Mouse (Mus musculus) activated CD4-positive, CD25-positive, alpha-beta regulatory T cell, adult 4 months (primary cell): Measurements from ENCODE around the gene Vmn1r159. TPM values are rescaled to one million over a fixed set of nuclear protein-coding genes. Genes with fewer than 3 reads are reported as not detected.
"Not testable (repeated sequence)": the region's sequence is repeated elsewhere in the genome, so short reads cannot be mapped to it uniquely, and the experiment has no call there.

Source experiments
- ATAC-seq: one replicate; pipeline ENCODE4 v1.8.0; 2017
- polyA plus RNA-seq, 2 experiments: library from polyadenylated mRNA; unstranded; fragments of 100-300 nt; shearing (Covaris generic); gene quantifications; one replicate each; pipeline ENCODE4 v1.2.1; 2017

Vmn1r159 gene
- polyA plus RNA-seq: not detected

GRCm38 (mm10) chr7:22843505-22843904, at the start of gene Vmn1r159:
TSS of gene Vmn1r159 (minus strand) at chr7:22843605.
- ATAC-seq: not testable (repeated sequence)

GRCm38 (mm10) chr7:22870924-22871323, 27.5 kb upstream of the Vmn1r159 start, which contains the start of gene Vmn1r160:
TSS of gene Vmn1r160 (plus strand) at chr7:22871224.
- not testable (repeated sequence) for ATAC-seq

Other genes starting within 250 kb of the Vmn1r159 start
- not detected for gene Vmn1r155, start 185.6 kb downstream of the Vmn1r159 start, polyA plus RNA-seq
- gene Gm8693, start 151.3 kb downstream of the Vmn1r159 start, polyA plus RNA-seq: not detected
- not detected for gene Gm4567, start 123.9 kb downstream of the Vmn1r159 start, polyA plus RNA-seq
- under 1 TPM in 1 of 2 experiments, not detected in 1; 0.46 TPM for gene Vmn1r157, start 81.9 kb downstream of the Vmn1r159 start, polyA plus RNA-seq
- gene Vmn1r158, start 52.8 kb downstream of the Vmn1r159 start, polyA plus RNA-seq: not detected
- under 1 TPM in 1 of 2 experiments, not detected in 1; 0.58 TPM for gene Vmn1r160, start 27.6 kb upstream of the Vmn1r159 start, polyA plus RNA-seq
- not detected for gene Gm4214, start 141.1 kb upstream of the Vmn1r159 start, polyA plus RNA-seq
- gene Gm4216, start 176.3 kb upstream of the Vmn1r159 start, polyA plus RNA-seq: not detected
- gene Vmn1r163, start 211.9 kb upstream of the Vmn1r159 start, polyA plus RNA-seq: not detected
- not detected for gene Gm8720, start 223.9 kb upstream of the Vmn1r159 start, polyA plus RNA-seq